Mouse (Mus musculus) activated CD4-positive, CD25-positive, alpha-beta regulatory T cell, adult 9 weeks (primary cell): Measurements from ENCODE around the gene Ptprr. TPM values are rescaled to one million over a fixed set of nuclear protein-coding genes. Genes with fewer than 3 reads are reported as not detected.

Experiments used
- polyA plus RNA-seq: library from polyadenylated mRNA; unstranded; fragments of 100-300 nt; shearing (Covaris generic); gene quantifications from one replicate; pipeline ENCODE4 v1.2.1, GENCODE M21; 2017

Gene Ptprr
- not detected for polyA plus RNA-seq

DNA sequence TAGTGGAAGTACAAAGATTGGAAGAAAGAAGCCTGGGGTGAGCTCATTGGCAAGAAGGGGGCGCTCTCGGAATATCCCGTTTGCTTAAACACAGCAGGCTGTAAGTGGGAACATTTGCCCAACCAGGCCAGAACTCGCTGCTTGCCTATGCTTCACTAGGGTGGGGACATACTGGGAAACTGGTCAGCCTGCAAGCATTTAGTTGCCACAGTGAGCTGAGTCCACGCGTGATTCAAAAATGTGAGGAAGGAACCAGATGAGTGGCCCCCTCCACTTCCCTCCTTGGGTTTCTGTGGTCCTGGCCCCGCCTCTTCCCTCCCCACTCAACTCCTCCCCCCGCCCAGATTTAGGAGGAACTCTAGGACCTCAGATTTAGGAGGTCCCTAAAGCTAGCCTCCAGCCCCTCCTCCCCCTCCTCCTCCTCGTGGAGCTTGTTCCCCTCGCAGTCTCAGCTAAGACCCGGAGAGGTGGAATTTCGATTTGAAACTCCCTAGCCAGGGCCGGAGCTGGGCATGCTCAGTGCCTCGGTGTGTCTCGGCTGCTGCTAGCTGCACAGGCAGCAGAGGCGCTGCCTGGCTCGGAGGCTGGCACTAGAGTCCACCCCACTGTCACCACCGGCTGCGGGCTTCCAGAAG is at the start of gene Ptprr:
Gene Ptprr, plus strand, starts transcription at position 369 of the 635 bp plus-strand sequence.

DNA sequence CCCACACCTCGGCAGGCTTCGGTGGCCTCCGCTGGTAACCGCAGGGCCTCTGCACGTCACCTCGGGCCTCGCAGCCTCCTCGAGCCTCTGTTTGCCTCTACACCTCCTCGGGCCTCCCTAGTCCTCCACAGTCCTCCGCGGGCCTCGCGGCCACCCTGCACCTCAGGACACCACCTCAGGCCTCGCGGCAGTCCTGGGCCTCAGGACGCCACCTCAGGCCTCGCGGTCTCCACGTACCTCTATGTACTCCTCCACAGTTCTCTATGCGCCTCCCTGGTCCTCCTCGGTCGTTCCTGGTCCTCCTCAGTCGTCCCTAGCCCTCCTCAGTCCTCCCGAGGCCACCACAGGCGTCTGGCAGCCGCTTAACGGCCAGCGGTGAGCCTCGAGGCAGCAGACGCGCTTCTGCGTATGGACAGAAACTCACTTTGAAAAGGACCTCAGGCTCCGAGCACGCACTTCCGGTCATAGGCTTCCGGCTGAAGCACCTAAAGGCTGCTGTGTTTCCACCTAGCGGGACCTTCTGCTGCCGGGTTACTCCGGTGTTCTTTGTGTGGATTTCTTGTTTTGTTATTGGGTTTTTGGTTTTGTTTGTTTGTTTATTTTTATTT is 96.0 kb downstream of the Ptprr start, which contains the start of gene 4933416C03Rik:
Gene 4933416C03Rik, minus strand, starts transcription at position 51 of the 608 bp plus-strand sequence.

DNA sequence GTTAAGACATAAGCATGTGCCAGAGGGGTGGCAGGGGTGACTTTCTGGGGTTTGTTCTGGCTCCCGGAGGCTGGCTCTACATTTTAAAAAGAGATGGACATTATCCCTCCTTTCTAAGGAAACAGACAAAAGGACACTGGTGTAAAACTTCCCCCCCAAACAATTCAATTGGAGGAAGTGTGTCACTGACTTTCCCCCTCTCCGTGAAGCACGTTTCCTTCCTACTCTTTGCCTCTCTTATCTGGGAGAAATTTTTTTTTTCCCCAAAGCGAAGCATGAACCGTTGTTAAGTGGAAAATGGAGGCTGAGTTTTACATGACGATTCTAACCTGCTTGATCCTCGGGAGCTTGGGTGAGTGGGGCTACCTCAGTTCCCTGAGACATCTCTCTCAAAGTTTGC is 257.3 kb downstream of the Ptprr start, which contains the start of gene Ptprb:
Gene Ptprb, plus strand, starts transcription at position 244 of the 400 bp plus-strand sequence.

Other genes with a start within 250 kb of the Ptprr start
- 0.72 TPM for gene Tspan8, start 201.4 kb upstream of the Ptprr start, polyA plus RNA-seq
- gene 4933416C03Rik, start 95.7 kb downstream of the Ptprr start, polyA plus RNA-seq = not detected